9 mouse cellular contexts compared by ENCODE assay signal in the genomic region with DNA sequence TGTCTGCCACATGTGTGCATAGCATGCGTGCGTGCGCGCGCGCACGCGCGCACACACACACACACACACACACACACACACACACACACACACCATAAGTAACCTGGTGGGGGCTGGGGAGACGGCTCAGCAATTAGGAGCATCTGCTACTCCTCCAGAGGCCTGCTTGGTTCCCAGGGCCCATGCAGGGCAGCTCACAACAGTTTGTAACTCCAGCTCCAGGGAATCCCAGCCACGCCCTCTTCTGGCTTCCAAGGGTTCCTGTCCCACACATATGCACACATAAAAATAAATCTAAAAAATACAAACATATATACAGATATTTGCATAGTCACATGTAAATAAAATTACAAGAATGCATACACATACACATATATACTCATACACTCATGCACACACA. TPM values are rescaled to one million over a fixed set of nuclear protein-coding genes. Genes with fewer than 3 reads are reported as not detected.
A peak's percentile ranks its signal among the peaks of the same experiment; 100 is the strongest.
DNase-seq lines count a peak whose midpoint lies in the region; ATAC-seq and TF ChIP-seq lines count a peak whose summit lies in the region.
"Had no signal": no experiment of that assay in that cellular context is flagged by ENCODE, and none has a peak within 500 bp of the region (broad histone marks: within the 10 kb centered on the region; RNA-seq: fewer than 3 reads in every experiment).

No protein-coding gene starts in this region.

- no peak for TF ChIP-seq CTCF in liver, embryonic 14.5 days (IDR thresholded peaks at IDR 0.05; ENCODE audit: low read depth)
- 0 out of 2 replicates have a peak, but pooled peaks have one; percentile 25 for TF ChIP-seq CTCF in stomach, postnatal 0 days (IDR thresholded peaks at IDR 0.05; ENCODE audit: low read depth)

- 94% methylated on average over 9 of the region's 11 CpGs for WGBS in forebrain, embryonic 16.5 days
- 95% methylated on average over 11 of the region's 11 CpGs for WGBS in forebrain, embryonic 11.5 days
- WGBS in liver, embryonic 14.5 days (ENCODE audit: insufficient replicate concordance), result 75% methylated on average over 11 of the region's 11 CpGs
- 88% methylated on average over 11 of the region's 11 CpGs for WGBS in stomach, postnatal 0 days

- no peaks in the 10 kb centered on the region for H3K9me3 ChIP-seq in forebrain, embryonic 16.5 days (ENCODE audit: control insufficient read depth, low read length)
- H3K9me3 ChIP-seq in forebrain, embryonic 11.5 days (ENCODE audit: control insufficient read depth, low read length), result no peaks in the 10 kb centered on the region
- no peaks in the 10 kb centered on the region for H3K9me3 ChIP-seq in liver, embryonic 14.5 days (ENCODE audit: control insufficient read depth, low read length)
- no peaks in the 10 kb centered on the region for H3K9me3 ChIP-seq in stomach, postnatal 0 days (ENCODE audit: control insufficient read depth, low read length)

- H3K4me1 ChIP-seq in forebrain, embryonic 16.5 days (replicated peaks; ENCODE audit: control insufficient read depth, insufficient read depth, low read length), result peaks cover 21% of the 10 kb centered on the region
- H3K4me1 ChIP-seq in forebrain, embryonic 11.5 days (replicated peaks; ENCODE audit: control insufficient read depth, insufficient read depth, low read length), result 0 out of 2 replicates have a peak, but pooled peaks cover 2% of the 10 kb centered on the region
- H3K4me1 ChIP-seq in liver, embryonic 14.5 days (replicated peaks; ENCODE audit: control insufficient read depth in 2 of 2, insufficient read depth in 2 of 2, low read length in 1 of 2), result peaks cover 6 to 32% of the 10 kb centered on the region in 2 experiments; a peak in 3 of 4 replicates
- H3K4me1 ChIP-seq in stomach, postnatal 0 days (replicated peaks; ENCODE audit: control insufficient read depth, insufficient read depth), result 0 out of 2 replicates have a peak, but pooled peaks cover 2% of the 10 kb centered on the region

- no peak overlapping the region for H3K9ac ChIP-seq in forebrain, embryonic 16.5 days (replicated peaks; ENCODE audit: low read depth, low read length)
- no peak overlapping the region for H3K9ac ChIP-seq in forebrain, embryonic 11.5 days (ENCODE audit: low read length)
- no peak overlapping the region for H3K9ac ChIP-seq in liver, embryonic 14.5 days (replicated peaks)
- H3K9ac ChIP-seq in stomach, postnatal 0 days (ENCODE audit: low read length), result 0 out of 2 replicates have a peak overlapping the region, but pooled peaks have one; percentile 83

- H3K27ac ChIP-seq in forebrain, embryonic 16.5 days (ENCODE audit: low read length), result no peak overlapping the region
- no peak overlapping the region for H3K27ac ChIP-seq in forebrain, embryonic 11.5 days (ENCODE audit: low read depth, low read length)
- no peak overlapping the region for H3K27ac ChIP-seq in liver, embryonic 14.5 days
- no peak overlapping the region for H3K27ac ChIP-seq in stomach, postnatal 0 days (replicated peaks)

- H3K4me2 ChIP-seq in forebrain, embryonic 16.5 days (ENCODE audit: low read length), result peak overlapping the region; percentile 62; the same call in 1 of the 2 replicates
- H3K4me2 ChIP-seq in forebrain, embryonic 11.5 days (ENCODE audit: low read depth, low read length, severe bottlenecking), result no peak overlapping the region
- peak overlapping the region; percentile 71 for H3K4me2 ChIP-seq in liver, embryonic 14.5 days (ENCODE audit: low read depth)
- peak overlapping the region; percentile 72 for H3K4me2 ChIP-seq in stomach, postnatal 0 days (replicated peaks; ENCODE audit: low read depth)

- no peak for TF ChIP-seq EP300 in liver, embryonic 14.5 days (IDR thresholded peaks at IDR 0.05; ENCODE audit: low read depth)
- no peak for TF ChIP-seq EP300 in stomach, postnatal 0 days (optimal IDR thresholded peaks at IDR 0.05)

- DNase-seq in forebrain, embryonic 11.5 days (ENCODE audit: low spot score), result no peak
- peak; percentile 31 for DNase-seq in lung, postnatal 10 days
- no peak for DNase-seq in lung, postnatal 4 days
- no peak for DNase-seq in liver, embryonic 14.5 days (ENCODE audit: low read depth in 3 of 3, low spot score in 3 of 3)
- DNase-seq in stomach, postnatal 0 days (ENCODE audit: low spot score), result no peak
- no peak for DNase-seq in ovary, postnatal 14 days (ENCODE audit: low spot score)
- no peak for DNase-seq in embryo, embryonic 9.5 days (ENCODE audit: extremely low spot score)
- DNase-seq: thymus, postnatal 14 days had no signal

- no peak for ATAC-seq in forebrain, embryonic 16.5 days
- no peak for ATAC-seq in forebrain, embryonic 11.5 days (replicated peaks; ENCODE audit: low FRiP score)
- ATAC-seq in liver, embryonic 14.5 days (ENCODE audit: insufficient read depth), result no peak
- no peak for ATAC-seq in stomach, postnatal 0 days (ENCODE audit: low FRiP score, low TSS enrichment)

- H3K4me3 ChIP-seq in forebrain, embryonic 16.5 days (replicated peaks; ENCODE audit: low read length), result no peak overlapping the region
- H3K4me3 ChIP-seq in forebrain, embryonic 11.5 days (ENCODE audit: low read depth, low read length), result no peak overlapping the region
- peak overlapping the region in 1 of 2 experiments; percentile 65; a peak in 2 of 4 replicates for H3K4me3 ChIP-seq in liver, embryonic 14.5 days (ENCODE audit: insufficient read depth in 1 of 2, low read depth in 2 of 2, low read length in 2 of 2)
- H3K4me3 ChIP-seq in stomach, postnatal 0 days (ENCODE audit: low read depth, low read length), result no peak overlapping the region

- H3K36me3 ChIP-seq in forebrain, embryonic 16.5 days (ENCODE audit: control insufficient read depth, insufficient read depth), result no peaks in the 10 kb centered on the region
- H3K36me3 ChIP-seq in forebrain, embryonic 11.5 days (ENCODE audit: control insufficient read depth, insufficient read depth, low read length), result no peaks in the 10 kb centered on the region
- no peaks in the 10 kb centered on the region for H3K36me3 ChIP-seq in liver, embryonic 14.5 days (replicated peaks; ENCODE audit: control insufficient read depth, insufficient read depth, low read depth)
- peaks cover 3% of the 10 kb centered on the region; the same call in 1 of the 2 replicates for H3K36me3 ChIP-seq in stomach, postnatal 0 days (ENCODE audit: control insufficient read depth, insufficient read depth, low read length)

- H3K27me3 ChIP-seq in forebrain, embryonic 16.5 days (replicated peaks; ENCODE audit: control insufficient read depth, insufficient read depth, low read length), result no peaks in the 10 kb centered on the region
- H3K27me3 ChIP-seq in forebrain, embryonic 11.5 days (ENCODE audit: control insufficient read depth, insufficient read depth, low read length), result no peaks in the 10 kb centered on the region
- no peaks in the 10 kb centered on the region for H3K27me3 ChIP-seq in liver, embryonic 14.5 days (ENCODE audit: control insufficient read depth, insufficient read depth, low read length)
- no peaks in the 10 kb centered on the region for H3K27me3 ChIP-seq in stomach, postnatal 0 days (ENCODE audit: control insufficient read depth, insufficient read depth, low read length)

RNA-seq across cellular contexts. Expression of a gene that starts 1.9 kb away (rescaled TPM):
- 47.6 and 54.3 TPM in 2 replicates for polyA plus RNA-seq in forebrain, embryonic 16.5 days (2015; fragmentation: Nextera tagmentation; extraction: Ambion mirVana)
- polyA plus RNA-seq in forebrain, embryonic 11.5 days (2014; fragmentation: Nextera tagmentation; extraction: Ambion mirVana), result 74.1 and 74.2 TPM in 2 replicates
- 8.7 and 11.6 TPM in 2 replicates for polyA plus RNA-seq in liver, embryonic 14.5 days (2012; rRNA removed)
- polyA plus RNA-seq in liver, embryonic 14.5 days (2014; fragmentation: Nextera tagmentation; extraction: Ambion mirVana), result 25.7 and 26.0 TPM in 2 replicates
- polyA plus RNA-seq in stomach, postnatal 0 days (2015; fragmentation: Nextera tagmentation; extraction: Ambion mirVana), result 102 TPM in 2 replicates

RNA-seq across cellular contexts. Expression of a gene that starts 23.2 kb away (rescaled TPM):
- polyA plus RNA-seq in forebrain, embryonic 16.5 days (2015; fragmentation: Nextera tagmentation; extraction: Ambion mirVana), result 16.8 and 19.4 TPM in 2 replicates
- 22.5 and 23.4 TPM in 2 replicates for polyA plus RNA-seq in forebrain, embryonic 11.5 days (2014; fragmentation: Nextera tagmentation; extraction: Ambion mirVana)
- 6.0 and 7.0 TPM in 2 replicates for polyA plus RNA-seq in liver, embryonic 14.5 days (2012; rRNA removed)
- 5.9 and 8.2 TPM in 2 replicates for polyA plus RNA-seq in liver, embryonic 14.5 days (2014; fragmentation: Nextera tagmentation; extraction: Ambion mirVana)
- polyA plus RNA-seq in stomach, postnatal 0 days (2015; fragmentation: Nextera tagmentation; extraction: Ambion mirVana), result 12.6 and 13.2 TPM in 2 replicates
